Mouse (Mus musculus): ENCODE measurements around the gene Rtf1. TPM values are rescaled to one million over a fixed set of nuclear protein-coding genes. Genes with fewer than 3 reads are reported as not detected.

Gene Rtf1
- polyA plus RNA-seq, 1 experiment from 2014 or later = 78.3 TPM

DNA sequence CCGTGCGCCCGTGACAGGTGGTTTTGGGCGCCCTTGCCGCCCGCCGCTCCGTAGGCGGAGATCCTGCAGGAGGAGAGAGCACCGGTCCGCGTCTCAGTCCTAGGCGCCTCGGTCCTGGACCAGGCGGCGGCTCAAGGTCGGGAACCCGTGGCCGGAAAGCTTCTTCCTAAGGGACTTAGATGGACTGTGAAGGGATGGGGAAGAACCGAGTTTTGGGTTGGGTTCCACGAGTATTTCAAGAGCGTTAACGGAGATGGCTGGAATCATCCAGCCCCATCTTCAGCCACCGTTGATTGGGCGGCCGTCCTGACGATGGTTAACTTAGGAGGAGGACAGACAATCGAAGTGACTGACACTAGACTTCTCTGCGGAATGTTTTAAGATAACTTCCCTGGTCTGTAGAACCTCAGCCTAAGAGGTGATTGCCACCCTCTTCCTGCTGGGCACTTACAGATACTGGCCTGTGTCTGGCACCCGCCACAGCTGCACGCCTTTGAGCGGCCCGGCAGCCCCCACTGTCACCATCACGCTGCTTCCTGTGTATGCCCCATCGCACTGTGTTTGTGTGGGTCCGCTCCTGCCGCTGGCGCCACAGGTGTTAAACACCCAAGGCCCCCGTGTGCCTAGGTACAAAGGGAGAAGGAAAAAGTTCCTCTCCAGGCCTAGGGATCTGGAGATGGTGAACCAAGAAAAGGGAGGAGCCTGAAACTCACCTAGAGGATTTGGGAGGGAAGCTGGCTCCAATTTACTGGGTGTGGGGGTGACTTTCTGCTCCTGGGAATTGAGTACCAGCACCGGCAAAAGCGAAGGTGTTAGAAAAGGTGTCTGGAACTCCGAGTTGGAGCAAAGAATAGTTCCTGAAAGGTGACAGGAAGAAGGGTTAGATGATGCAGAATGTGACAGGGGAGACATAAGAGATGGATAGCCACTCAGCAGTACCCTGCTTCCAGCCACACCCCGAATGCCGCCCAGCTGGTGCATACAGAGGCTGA, 84.3 kb downstream of the Rtf1 start:
- peak overlapping the region; percentile 90 for H3K4me2 ChIP-seq (replicated peaks)
- H3K4me3 ChIP-seq = peak overlapping the region; percentile 49
- peaks cover 79% of the 10 kb centered on the region for H3K27me3 ChIP-seq
- H3K9me3 ChIP-seq (replicated peaks) = no peaks in the 10 kb centered on the region
- peaks cover 16% of the 10 kb centered on the region for H3K4me1 ChIP-seq
- H3K27ac ChIP-seq = no peak overlapping the region
- peak overlapping the region; percentile 59; the same call in 1 of the 2 replicates for H3K9ac ChIP-seq
- 6% methylated on average over 44 of the region's 44 CpGs for WGBS
- peak; percentile 33; the same call in 1 of the 2 replicates for ATAC-seq (ENCODE audit: low FRiP score)
- peaks cover 11% of the 10 kb centered on the region for H3K36me3 ChIP-seq

- 16% methylated on average over 9 of the region's 9 CpGs for WGBS
- H3K27ac ChIP-seq = no peak within 1 kb of the TSS
- H3K36me3 ChIP-seq = peaks cover 19% of the 10 kb centered on the region
- no peak for ATAC-seq (ENCODE audit: low FRiP score)
- H3K9ac ChIP-seq = no peak within 1 kb of the TSS
- no peaks in the 10 kb centered on the region for H3K9me3 ChIP-seq (replicated peaks)
- H3K27me3 ChIP-seq = peaks cover 69% of the 10 kb centered on the region
- no peak within 1 kb of the TSS for H3K4me3 ChIP-seq
- peak within 1 kb of the TSS; percentile 90; the same call in 1 of the 2 replicates for H3K4me2 ChIP-seq (replicated peaks)
- H3K4me1 ChIP-seq = peaks cover 16% of the 10 kb centered on the region
Observed at GRCm38 (mm10) chr2:119760251-119760650, 85.4 kb downstream of the Rtf1 start, which contains the start of gene Ltk. Ltk (minus strand) TSS chr2:119760431.

- Histone ChIP-seq H3K4me1 (peaks cover 16% of the 10 kb centered on the region), H3K9ac (no peak overlapping the region), H3K4me3 (no peak overlapping the region), H3K4me2 (replicated peaks) (no peak overlapping the region), H3K9me3 (replicated peaks) (no peaks in the 10 kb centered on the region), H3K27me3 (peaks cover 52% of the 10 kb centered on the region), H3K36me3 (peaks cover 30% of the 10 kb centered on the region), H3K27ac (no peak overlapping the region)
- no peak for ATAC-seq (ENCODE audit: low FRiP score)
- 75% methylated on average over 1 of the region's 1 CpGs for WGBS
Observed at GRCm38 (mm10) chr2:119762276-119762675, 87.4 kb downstream of the Rtf1 start.

DNA sequence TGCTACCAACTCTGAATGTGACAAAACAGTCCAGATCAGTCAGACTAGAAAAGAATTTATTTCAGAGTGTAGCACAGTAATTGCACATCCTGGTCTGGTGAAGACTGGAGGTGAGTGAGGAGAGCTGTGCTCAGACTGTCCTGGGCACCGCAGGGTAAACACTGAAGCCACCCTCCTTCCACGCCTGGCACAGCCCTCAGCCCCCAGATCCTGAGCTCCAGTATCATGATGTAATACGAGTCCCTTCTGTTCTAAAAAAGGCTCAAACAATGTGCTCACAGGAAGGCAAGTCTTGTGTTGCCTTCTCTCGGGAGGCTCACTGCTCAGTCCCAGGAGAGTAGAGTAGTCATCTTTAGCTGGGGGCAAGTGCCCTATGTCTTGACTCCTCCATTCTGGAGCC, 89.1 kb downstream of the Rtf1 start:
- no peak overlapping the region for H3K9ac ChIP-seq
- peaks cover 35% of the 10 kb centered on the region for H3K27me3 ChIP-seq
- H3K4me2 ChIP-seq (replicated peaks) = no peak overlapping the region
- no peak overlapping the region for H3K27ac ChIP-seq
- H3K36me3 ChIP-seq = peaks cover 41% of the 10 kb centered on the region
- no peaks in the 10 kb centered on the region; the same call in 1 of the 2 replicates for H3K4me1 ChIP-seq
- no peaks in the 10 kb centered on the region for H3K9me3 ChIP-seq (replicated peaks)
- no peak overlapping the region for H3K4me3 ChIP-seq
- no peak for ATAC-seq (ENCODE audit: low FRiP score)
- whole genome bisulfite sequencing = 84% methylated on average over 4 of the region's 4 CpGs

DNA sequence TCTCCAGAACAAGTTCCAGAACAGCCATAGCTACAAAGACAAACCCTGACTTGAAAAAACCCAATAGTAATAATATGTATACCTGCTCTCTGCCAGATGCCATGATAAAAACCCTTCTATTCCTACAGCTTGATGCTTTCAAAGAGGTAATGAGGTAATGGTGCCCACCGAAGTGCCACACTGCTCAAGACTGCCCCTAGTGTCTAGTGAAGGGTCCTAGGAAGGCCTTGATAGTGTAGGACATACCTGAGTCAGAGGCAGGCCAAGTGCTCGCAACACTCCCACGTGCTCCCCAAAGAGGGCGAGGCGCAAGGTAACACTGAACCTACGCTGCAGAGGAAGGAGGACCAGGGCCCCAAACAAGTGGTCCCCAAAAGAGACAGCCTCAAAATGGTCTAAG, 92.4 kb downstream of the Rtf1 start:
- 93% methylated on average over 6 of the region's 6 CpGs for WGBS
- peaks cover 5% of the 10 kb centered on the region for H3K27me3 ChIP-seq
- H3K9me3 ChIP-seq (replicated peaks) = no peaks in the 10 kb centered on the region
- no peak overlapping the region for H3K4me2 ChIP-seq (replicated peaks)
- H3K4me1 ChIP-seq = no peaks in the 10 kb centered on the region
- H3K9ac ChIP-seq = no peak overlapping the region
- no peak overlapping the region for H3K4me3 ChIP-seq
- peaks cover 74% of the 10 kb centered on the region for H3K36me3 ChIP-seq
- H3K27ac ChIP-seq = no peak overlapping the region
- ATAC-seq (ENCODE audit: low FRiP score) = no peak

Other genes starting within 250 kb of the Rtf1 start
- gene Ino80, start 197.4 kb upstream of the Rtf1 start, polyA plus RNA-seq (2016; fragmentation: Nextera tagmentation; extraction: Ambion mirVana) = 4.1 TPM in 2 replicates
- 0.54 and 0.76 TPM in 2 replicates for gene Exd1, start 127.4 kb upstream of the Rtf1 start, polyA plus RNA-seq (2016; fragmentation: Nextera tagmentation; extraction: Ambion mirVana)
- 61.3 and 65.4 TPM in 2 replicates for gene Chp1, start 127.4 kb upstream of the Rtf1 start, polyA plus RNA-seq (2016; fragmentation: Nextera tagmentation; extraction: Ambion mirVana)
- gene Nusap1, start 56.8 kb upstream of the Rtf1 start, polyA plus RNA-seq (2016; fragmentation: Nextera tagmentation; extraction: Ambion mirVana) = 56.4 and 57.6 TPM in 2 replicates
- gene Oip5, start 56.6 kb upstream of the Rtf1 start, polyA plus RNA-seq (2016; fragmentation: Nextera tagmentation; extraction: Ambion mirVana) = 17.7 and 22.6 TPM in 2 replicates
- gene Ndufaf1, start 12.2 kb upstream of the Rtf1 start, polyA plus RNA-seq (2016; fragmentation: Nextera tagmentation; extraction: Ambion mirVana) = 38.1 and 45.6 TPM in 2 replicates
- gene Itpka, start 67.3 kb downstream of the Rtf1 start, polyA plus RNA-seq (2016; fragmentation: Nextera tagmentation; extraction: Ambion mirVana) = 0.53 TPM in 2 replicates
- 0.23 and 0.34 TPM in 2 replicates for gene Ltk, start 85.4 kb downstream of the Rtf1 start, polyA plus RNA-seq (2016; fragmentation: Nextera tagmentation; extraction: Ambion mirVana)
- gene Rpap1, start 112.5 kb downstream of the Rtf1 start, polyA plus RNA-seq (2016; fragmentation: Nextera tagmentation; extraction: Ambion mirVana) = 29.3 and 31.0 TPM in 2 replicates
- 27.1 and 27.8 TPM in 2 replicates for gene Tyro3, start 122.7 kb downstream of the Rtf1 start, polyA plus RNA-seq (2016; fragmentation: Nextera tagmentation; extraction: Ambion mirVana)
- gene Mga, start 222.2 kb downstream of the Rtf1 start, polyA plus RNA-seq (2016; fragmentation: Nextera tagmentation; extraction: Ambion mirVana) = 40.1 and 42.4 TPM in 2 replicates

Data from hindbrain, embryonic 12.5 days (tissue).